Mouse (Mus musculus): ENCODE measurements around the gene Zfp866. TPM values are rescaled to one million over a fixed set of nuclear protein-coding genes. Genes with fewer than 3 reads are reported as not detected.

The Zfp866 gene
- polyA plus RNA-seq, 1 experiment from 2014 or later = 29.7 TPM

GRCm38 (mm10) chr8:69808094-69808863 is 17.3 kb upstream of the Zfp866 start, which contains the start of gene Gmip:
Gene Gmip (plus strand): TSS chr8:69808679.
- Histone ChIP-seq H3K27me3 (no peaks in the 10 kb centered on the region), H3K27ac (no peak within 1 kb of the TSS), H3K4me1 (peaks cover 12% of the 10 kb centered on the region; the same call in 1 of the 2 replicates), H3K4me2 (peak within 1 kb of the TSS; percentile 93), H3K9ac (peak within 1 kb of the TSS; percentile 45), H3K36me3 (peaks cover 48% of the 10 kb centered on the region), H3K9me3 (no peaks in the 10 kb centered on the region), H3K4me3 (peak within 1 kb of the TSS; percentile 48)
- peak; percentile 82 for ATAC-seq (ENCODE audit: borderline replicate concordance, extremely low read depth, low FRiP score, low TSS enrichment)
- 6% methylated on average over 25 of the region's 28 CpGs for WGBS

GRCm38 (mm10) chr8:69807236-69807635 is 16.3 kb upstream of the Zfp866 start:
- Histone ChIP-seq H3K4me2 (no peak overlapping the region), H3K4me1 (peaks cover 12% of the 10 kb centered on the region; the same call in 1 of the 2 replicates), H3K9ac (no peak overlapping the region), H3K27ac (no peak overlapping the region), H3K9me3 (no peaks in the 10 kb centered on the region), H3K36me3 (peaks cover 58% of the 10 kb centered on the region), H3K27me3 (no peaks in the 10 kb centered on the region), H3K4me3 (no peak overlapping the region)
- WGBS = 91% methylated on average over 5 of the region's 5 CpGs
- no peak for ATAC-seq (ENCODE audit: borderline replicate concordance, extremely low read depth, low FRiP score, low TSS enrichment)

GRCm38 (mm10) chr8:69805491-69805890 is 14.5 kb upstream of the Zfp866 start:
- H3K27ac ChIP-seq = no peak overlapping the region
- no peak for ATAC-seq (ENCODE audit: borderline replicate concordance, extremely low read depth, low FRiP score, low TSS enrichment)
- no peaks in the 10 kb centered on the region for H3K27me3 ChIP-seq
- H3K4me3 ChIP-seq = no peak overlapping the region
- no peak overlapping the region for H3K9ac ChIP-seq
- no peaks in the 10 kb centered on the region for H3K9me3 ChIP-seq
- 88% methylated on average over 9 of the region's 9 CpGs for WGBS
- H3K36me3 ChIP-seq = peaks cover 74% of the 10 kb centered on the region
- peaks cover 12% of the 10 kb centered on the region; the same call in 1 of the 2 replicates for H3K4me1 ChIP-seq
- H3K4me2 ChIP-seq = no peak overlapping the region

- Histone ChIP-seq H3K4me3 (no peak overlapping the region), H3K4me1 (peaks cover 12% of the 10 kb centered on the region; the same call in 1 of the 2 replicates), H3K27me3 (no peaks in the 10 kb centered on the region), H3K36me3 (peaks cover 78% of the 10 kb centered on the region), H3K9me3 (no peaks in the 10 kb centered on the region), H3K27ac (no peak overlapping the region), H3K4me2 (no peak overlapping the region), H3K9ac (no peak overlapping the region)
- WGBS = 94% methylated on average over 10 of the region's 10 CpGs
- no peak for ATAC-seq (ENCODE audit: borderline replicate concordance, extremely low read depth, low FRiP score, low TSS enrichment)
These were observed 14.1 kb upstream of the Zfp866 start for GRCm38 (mm10) chr8:69805086-69805485.

GRCm38 (mm10) chr8:69804537-69804936 is 13.6 kb upstream of the Zfp866 start:
- no peaks in the 10 kb centered on the region for H3K9me3 ChIP-seq
- no peak overlapping the region for H3K4me2 ChIP-seq
- H3K27ac ChIP-seq = no peak overlapping the region
- no peak for ATAC-seq (ENCODE audit: borderline replicate concordance, extremely low read depth, low FRiP score, low TSS enrichment)
- H3K36me3 ChIP-seq = peaks cover 83% of the 10 kb centered on the region
- no peak overlapping the region for H3K4me3 ChIP-seq
- H3K4me1 ChIP-seq = peaks cover 12% of the 10 kb centered on the region; the same call in 1 of the 2 replicates
- H3K9ac ChIP-seq = no peak overlapping the region
- no peaks in the 10 kb centered on the region for H3K27me3 ChIP-seq
- WGBS = 91% methylated on average over 6 of the region's 6 CpGs

GRCm38 (mm10) chr8:69803366-69803765 is 12.4 kb upstream of the Zfp866 start:
- H3K4me1 ChIP-seq = peaks cover 3% of the 10 kb centered on the region; the same call in 1 of the 2 replicates
- H3K9ac ChIP-seq = no peak overlapping the region
- H3K27me3 ChIP-seq = no peaks in the 10 kb centered on the region
- no peak overlapping the region for H3K4me2 ChIP-seq
- no peak overlapping the region for H3K27ac ChIP-seq
- H3K4me3 ChIP-seq = no peak overlapping the region
- H3K9me3 ChIP-seq = no peaks in the 10 kb centered on the region
- WGBS = 85% methylated on average over 7 of the region's 7 CpGs
- peaks cover 95% of the 10 kb centered on the region for H3K36me3 ChIP-seq
- no peak for ATAC-seq (ENCODE audit: borderline replicate concordance, extremely low read depth, low FRiP score, low TSS enrichment)

- Histone ChIP-seq H3K9me3 (no peaks in the 10 kb centered on the region), H3K4me2 (no peak overlapping the region), H3K4me3 (no peak overlapping the region), H3K4me1 (no peaks in the 10 kb centered on the region), H3K27me3 (no peaks in the 10 kb centered on the region), H3K27ac (no peak overlapping the region), H3K9ac (no peak overlapping the region), H3K36me3 (peaks cover 96% of the 10 kb centered on the region)
- no peak for ATAC-seq (ENCODE audit: borderline replicate concordance, extremely low read depth, low FRiP score, low TSS enrichment)
These were observed 11.2 kb upstream of the Zfp866 start for GRCm38 (mm10) chr8:69802216-69802615.

GRCm38 (mm10) chr8:69801796-69802195 is 10.8 kb upstream of the Zfp866 start:
- WGBS = 93% methylated on average over 4 of the region's 4 CpGs
- Histone ChIP-seq H3K4me3 (no peak overlapping the region), H3K27ac (no peak overlapping the region), H3K4me2 (no peak overlapping the region), H3K9me3 (no peaks in the 10 kb centered on the region), H3K9ac (no peak overlapping the region), H3K27me3 (no peaks in the 10 kb centered on the region), H3K36me3 (peaks cover 96% of the 10 kb centered on the region), H3K4me1 (no peaks in the 10 kb centered on the region)
- no peak for ATAC-seq (ENCODE audit: borderline replicate concordance, extremely low read depth, low FRiP score, low TSS enrichment)

GRCm38 (mm10) chr8:69799946-69800345 is 9.0 kb upstream of the Zfp866 start:
- Histone ChIP-seq H3K4me3 (no peak overlapping the region), H3K27me3 (no peaks in the 10 kb centered on the region), H3K4me2 (no peak overlapping the region), H3K36me3 (peaks cover 96% of the 10 kb centered on the region), H3K9me3 (no peaks in the 10 kb centered on the region), H3K4me1 (no peaks in the 10 kb centered on the region), H3K9ac (no peak overlapping the region), H3K27ac (no peak overlapping the region)
- ATAC-seq (ENCODE audit: borderline replicate concordance, extremely low read depth, low FRiP score, low TSS enrichment) = no peak
- 89% methylated on average over 5 of the region's 5 CpGs for WGBS

- Histone ChIP-seq H3K4me2 (no peak overlapping the region), H3K27ac (no peak overlapping the region), H3K27me3 (no peaks in the 10 kb centered on the region), H3K4me3 (no peak overlapping the region), H3K9ac (no peak overlapping the region), H3K36me3 (peaks cover 98% of the 10 kb centered on the region), H3K9me3 (no peaks in the 10 kb centered on the region), H3K4me1 (no peaks in the 10 kb centered on the region)
- no peak for ATAC-seq (ENCODE audit: borderline replicate concordance, extremely low read depth, low FRiP score, low TSS enrichment)
- 89% methylated on average over 8 of the region's 8 CpGs for WGBS
These were observed 8.3 kb upstream of the Zfp866 start for GRCm38 (mm10) chr8:69799261-69799660.

- no peak overlapping the region for H3K27ac ChIP-seq
- H3K4me2 ChIP-seq = no peak overlapping the region
- no peaks in the 10 kb centered on the region for H3K9me3 ChIP-seq
- 94% methylated on average over 10 of the region's 10 CpGs for WGBS
- no peaks in the 10 kb centered on the region for H3K27me3 ChIP-seq
- no peak overlapping the region for H3K9ac ChIP-seq
- peaks cover 92% of the 10 kb centered on the region for H3K36me3 ChIP-seq
- H3K4me1 ChIP-seq = peaks cover 6% of the 10 kb centered on the region
- no peak for ATAC-seq (ENCODE audit: borderline replicate concordance, extremely low read depth, low FRiP score, low TSS enrichment)
- H3K4me3 ChIP-seq = no peak overlapping the region
These were observed 6.7 kb upstream of the Zfp866 start for GRCm38 (mm10) chr8:69797661-69798060.

GRCm38 (mm10) chr8:69796721-69797345 is 5.9 kb upstream of the Zfp866 start:
- H3K4me3 ChIP-seq = no peak overlapping the region
- H3K36me3 ChIP-seq = peaks cover 84% of the 10 kb centered on the region
- WGBS = 93% methylated on average over 16 of the region's 16 CpGs
- peaks cover 14% of the 10 kb centered on the region for H3K4me1 ChIP-seq
- H3K27me3 ChIP-seq = no peaks in the 10 kb centered on the region
- H3K27ac ChIP-seq = no peak overlapping the region
- no peak overlapping the region for H3K9ac ChIP-seq
- H3K4me2 ChIP-seq = no peak overlapping the region
- no peak for ATAC-seq (ENCODE audit: borderline replicate concordance, extremely low read depth, low FRiP score, low TSS enrichment)
- H3K9me3 ChIP-seq = no peaks in the 10 kb centered on the region

Data from lung, embryonic 15.5 days (tissue).